Mouse (Mus musculus) MEL (cell line): ENCODE measurements around the gene AU041133. TPM values are rescaled to one million over a fixed set of nuclear protein-coding genes. Genes with fewer than 3 reads are reported as not detected.
"Not testable (repeated sequence)": the region's sequence is repeated elsewhere in the genome, so short reads cannot be mapped to it uniquely, and the experiment has no call there.

Source experiments
- DNase-seq: peaks from one replicate; pipeline ENCODE4 v3.0.0; 2011; ENCODE audit warnings: low read depth, low spot score
- H3K27ac ChIP-seq: 2 replicates; pipeline ENCODE4 v1.5.1; 2012; ENCODE audit warnings: low read depth, mild to moderate bottlenecking, control low read depth, low read length, moderate library complexity; ENCODE audit not compliant: control insufficient read depth
- H3K27me3 ChIP-seq, 2 experiments: fragments of 150-350 bp in 1 of 2; sonication (generic) in 1 of 2; 2 replicates each; pipeline ENCODE4 v1.6.1; 2012; ENCODE audit warnings: low read length in 2 of 2, mild to moderate bottlenecking in 2 of 2, improper control_type of control experiment in 1 of 2, moderate library complexity in 1 of 2; ENCODE audit not compliant: insufficient read depth in 2 of 2, control insufficient read depth in 1 of 2
- H3K36me3 ChIP-seq, 2 experiments: 2 replicates each; pipeline ENCODE4 v1.6.1; 2012 to 2014; ENCODE audit warnings: low read length in 2 of 2, improper control_type of control experiment in 1 of 2, inconsistent platforms in 1 of 2, mild to moderate bottlenecking in 1 of 2; ENCODE audit not compliant: insufficient read depth in 2 of 2, control insufficient read depth in 1 of 2
- H3K4me1 ChIP-seq, 2 experiments: fragments of 150-350 bp in 1 of 2; sonication (generic) in 1 of 2; 2 replicates each; pipeline ENCODE4 v1.6.1; 2012; ENCODE audit warnings: low read length in 2 of 2, improper control_type of control experiment in 1 of 2, mild to moderate bottlenecking in 1 of 2; ENCODE audit not compliant: insufficient read depth in 2 of 2, control insufficient read depth in 1 of 2
- H3K4me3 ChIP-seq, 2 experiments: fragments of 150-350 bp in 1 of 2; sonication (generic) in 1 of 2; 2 replicates each; pipeline ENCODE4 v1.5.1; 2012; ENCODE audit warnings: low read depth in 2 of 2, low read length in 2 of 2, mild to moderate bottlenecking in 2 of 2, moderate library complexity in 2 of 2, control low read depth in 1 of 2, improper control_type of control experiment in 1 of 2; ENCODE audit not compliant: control insufficient read depth in 1 of 2, insufficient read depth in 1 of 2
- H3K79me2 ChIP-seq: 2 replicates; pipeline ENCODE4 v1.6.1; 2012; ENCODE audit warnings: mild to moderate bottlenecking, low read length, moderate library complexity; ENCODE audit not compliant: control insufficient read depth, poor library complexity, insufficient read depth
- H3K9ac ChIP-seq: 2 replicates; pipeline ENCODE4 v1.6.1; 2012; ENCODE audit warnings: low read depth, mild to moderate bottlenecking, control low read depth, low read length, moderate library complexity; ENCODE audit not compliant: control insufficient read depth, poor library complexity, severe bottlenecking
- H3K9me3 ChIP-seq: fragments of 150-350 bp; sonication (generic); replicated peaks from 2 replicates; pipeline ENCODE4 v1.6.1; 2012; ENCODE audit warnings: mild to moderate bottlenecking, low read length, improper control_type of control experiment, moderate library complexity; ENCODE audit not compliant: insufficient read depth
- CHD1 ChIP-seq: IDR thresholded peaks from 2 replicates; pipeline ENCODE4 v1.6.1; 2012; ENCODE audit warnings: low read depth, mild to moderate bottlenecking, inconsistent platforms, low read length, improper control_type of control experiment
- GABPA ChIP-seq: IDR thresholded peaks from 2 replicates; pipeline ENCODE4 v1.6.1; 2012; ENCODE audit warnings: low read depth, mild to moderate bottlenecking, inconsistent platforms, low read length, improper control_type of control experiment, moderate library complexity
- HCFC1 ChIP-seq: IDR thresholded peaks from 2 replicates; pipeline ENCODE4 v1.6.1; 2012; ENCODE audit warnings: low read depth, mild to moderate bottlenecking, inconsistent platforms, low read length, improper control_type of control experiment, moderate library complexity
- MAFK ChIP-seq: IDR thresholded peaks from 2 replicates; pipeline ENCODE4 v1.6.1; 2011; ENCODE audit warnings: low read depth, mild to moderate bottlenecking, low read length, improper control_type of control experiment, borderline replicate concordance
- MYB ChIP-seq: IDR thresholded peaks from 2 replicates; pipeline ENCODE4 v1.6.1; 2011; ENCODE audit warnings: mild to moderate bottlenecking, low read depth, low read length, improper control_type of control experiment
- MYC ChIP-seq: IDR thresholded peaks from 2 replicates; pipeline ENCODE4 v1.6.1; 2011; ENCODE audit warnings: low read depth, mild to moderate bottlenecking, low read length, improper control_type of control experiment, moderate library complexity
- NELFE ChIP-seq: IDR thresholded peaks from 2 replicates; pipeline ENCODE4 v1.6.1; 2011; ENCODE audit warnings: low read depth, low read length, improper control_type of control experiment
- NRF1 ChIP-seq: IDR thresholded peaks from 2 replicates; pipeline ENCODE4 v1.6.1; 2014; ENCODE audit warnings: low read depth, mild to moderate bottlenecking, inconsistent platforms, low read length, improper control_type of control experiment, moderate library complexity; ENCODE audit not compliant: poor library complexity, insufficient read depth, severe bottlenecking
- POLR2A ChIP-seq, 2 experiments: IDR thresholded peaks; 2 replicates each; pipeline ENCODE4 v1.6.1; 2011 to 2012; ENCODE audit warnings: low read length in 2 of 2, mild to moderate bottlenecking in 2 of 2, control low read depth in 1 of 2, improper control_type of control experiment in 1 of 2, low read depth in 1 of 2, moderate library complexity in 1 of 2; ENCODE audit not compliant: control insufficient read depth in 1 of 2, insufficient read depth in 1 of 2, poor library complexity in 1 of 2
- RAD21 ChIP-seq: IDR thresholded peaks from 2 replicates; pipeline ENCODE4 v1.6.1; 2011; ENCODE audit warnings: mild to moderate bottlenecking, low read depth, low read length, improper control_type of control experiment
- RCOR1 ChIP-seq: IDR thresholded peaks from 2 replicates; pipeline ENCODE4 v1.6.1; 2012; ENCODE audit warnings: low read depth, mild to moderate bottlenecking, inconsistent platforms, low read length, improper control_type of control experiment
- TAL1 ChIP-seq: IDR thresholded peaks from 2 replicates; pipeline ENCODE4 v1.6.1; 2012; ENCODE audit warnings: mild to moderate bottlenecking, inconsistent platforms, low read length, moderate library complexity, mixed read lengths
- TBP ChIP-seq: IDR thresholded peaks from 2 replicates; pipeline ENCODE4 v1.8.0; 2011; ENCODE audit warnings: low read depth, low read length, improper control_type of control experiment
- USF2 ChIP-seq, 2 experiments: IDR thresholded peaks; 2 replicates each; pipeline ENCODE4 v1.6.1; 2011 to 2012; ENCODE audit warnings: improper control_type of control experiment in 2 of 2, low read length in 2 of 2, borderline replicate concordance in 1 of 2, inconsistent platforms in 1 of 2, low read depth in 1 of 2, mild to moderate bottlenecking in 1 of 2; ENCODE audit not compliant: insufficient read depth in 1 of 2
- ZKSCAN1 ChIP-seq: IDR thresholded peaks from 2 replicates; pipeline ENCODE4 v1.6.1; 2012; ENCODE audit warnings: low read depth, mild to moderate bottlenecking, inconsistent platforms, low read length, improper control_type of control experiment, moderate library complexity
- ZNF384 ChIP-seq: IDR thresholded peaks from 2 replicates; pipeline ENCODE4 v1.6.1; 2012; ENCODE audit warnings: low read depth, mild to moderate bottlenecking, inconsistent platforms, low read length, improper control_type of control experiment
- polyA plus RNA-seq, 2 experiments: library from polyadenylated mRNA; stranded (reverse) in 1 of 2; unstranded in 1 of 2; fragments of >175 nt in 1 of 2; fragments of >200 nt in 1 of 2; gene quantifications; 2 replicates each; pipeline versions ENCODE4 v1.2.1 to v1.2.4; 2012; ENCODE audit warnings: low replicate concordance in 2 of 2, low read depth in 1 of 2; ENCODE audit not compliant: insufficient read length in 2 of 2, insufficient read depth in 1 of 2, missing spikeins in 1 of 2
- total RNA-seq: library from RNA; depleted of rRNA; stranded (reverse); fragments of 300-350 nt; gene quantifications from 2 replicates; pipeline ENCODE4 v1.2.3, GENCODE M21; 2012

The AU041133 gene
- total and polyA plus RNA-seq, 3 experiments = 0.86 to 2.3 TPM; not detected in 1

DNA sequence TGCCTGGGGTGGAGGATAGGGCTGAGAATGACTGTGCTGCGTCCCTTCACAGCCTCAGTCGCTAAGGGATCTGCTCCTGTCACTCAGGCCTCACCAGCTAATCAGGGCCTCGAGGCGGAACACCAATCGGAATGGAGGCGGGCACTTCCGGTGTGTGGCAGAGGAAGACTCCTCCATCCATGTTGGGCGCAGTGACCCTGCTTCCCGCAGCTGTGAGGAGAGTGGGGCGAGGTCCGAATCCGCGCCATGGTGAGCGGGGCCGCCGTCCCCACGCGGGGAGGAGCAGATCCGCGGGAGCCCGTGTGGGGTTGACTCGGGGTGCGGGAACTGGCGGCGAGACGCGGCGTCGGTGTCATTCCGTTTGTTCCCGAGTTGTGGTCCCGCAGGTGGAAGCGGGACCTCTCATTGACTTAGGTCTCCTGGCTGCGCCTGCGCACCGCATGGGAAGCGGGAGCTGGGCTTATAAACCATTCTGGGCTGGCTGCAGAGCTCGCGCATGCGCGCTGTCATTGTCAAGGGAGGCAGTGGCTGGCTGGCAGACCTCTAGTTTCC, at the start of gene AU041133 (continued):
- TF ChIP-seq RCOR1 = no peak
- TF ChIP-seq MYB = no peak
- no peak for TF ChIP-seq ZNF384
- TF ChIP-seq, all 39 proteins: peak for 11

DNA sequence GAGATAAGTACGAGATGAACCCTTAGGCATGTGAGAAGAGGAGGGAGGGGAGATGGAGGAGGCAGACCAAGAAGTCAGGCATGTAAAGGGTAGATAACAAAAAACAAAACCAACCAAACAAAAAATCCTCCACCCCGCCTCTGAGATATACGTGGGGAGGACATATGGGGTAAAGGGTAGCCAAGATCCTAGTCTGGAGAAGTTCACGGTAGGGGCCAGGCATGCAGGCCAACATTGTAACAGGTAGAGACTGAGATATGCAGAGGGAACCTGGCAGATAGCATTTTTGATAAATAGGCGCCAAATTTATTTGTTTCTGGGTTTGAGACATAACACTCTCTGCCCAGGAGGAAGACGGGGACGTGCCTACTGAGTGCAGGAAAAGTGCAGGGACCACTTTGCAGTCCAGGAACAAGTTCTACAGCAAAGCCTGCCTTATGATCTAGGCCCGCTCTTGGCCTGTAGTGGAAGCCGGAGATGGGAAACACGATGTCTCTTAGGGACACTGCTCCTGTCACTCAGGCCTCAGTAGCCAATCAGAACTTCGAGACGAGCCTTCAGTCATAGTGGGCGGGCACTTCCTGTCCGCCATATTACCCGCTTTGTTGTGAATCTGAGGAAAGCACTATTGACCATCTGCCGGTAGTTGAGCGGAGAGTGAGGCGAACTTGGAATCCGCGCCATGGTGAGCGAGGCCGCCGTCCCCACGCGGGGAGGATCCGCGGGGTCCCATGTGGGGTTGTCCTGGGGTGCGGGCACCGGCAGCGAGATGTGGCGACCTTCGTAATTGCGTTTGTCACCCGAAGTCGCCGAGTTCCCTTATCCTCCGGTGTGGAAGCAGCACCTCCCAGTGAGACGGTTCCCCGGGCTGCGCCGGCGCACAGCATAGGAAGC, 44.8 kb upstream of the AU041133 start, which contains the start of gene BC024063:
TSS of gene BC024063 (plus strand) at position 626 of the 894 bp plus-strand sequence.
- not testable (repeated sequence) for H3K4me1 ChIP-seq, H3K9me3 ChIP-seq, H3K27me3 ChIP-seq, H3K79me2 ChIP-seq, H3K36me3 ChIP-seq
- DNase-seq = peak; percentile 90
- peak within 1 kb of the TSS; percentile 70 for H3K9ac ChIP-seq
- TF ChIP-seq HCFC1 (0 out of 2 replicates have a peak, but pooled peaks have one; percentile 36), POLR2A (IDR thresholded peaks at IDR 0.05; ENCODE audit: control insufficient read depth in 1 of 2, insufficient read depth in 1 of 2, low read depth in 1 of 2, low read length in 2 of 2, poor library complexity in 1 of 2) (peak; percentile 38 to 63; a peak in 2 of 4 replicates), MYC (0 out of 2 replicates have a peak, but pooled peaks have one; percentile 36), NELFE (peak; percentile 42; the same call in 1 of the 2 replicates), NRF1 (peak; percentile 72; the same call in 1 of the 2 replicates)
- H3K4me3 ChIP-seq = peak within 1 kb of the TSS; percentile 55 to 66
- peak within 1 kb of the TSS; percentile 78 for H3K27ac ChIP-seq

DNA sequence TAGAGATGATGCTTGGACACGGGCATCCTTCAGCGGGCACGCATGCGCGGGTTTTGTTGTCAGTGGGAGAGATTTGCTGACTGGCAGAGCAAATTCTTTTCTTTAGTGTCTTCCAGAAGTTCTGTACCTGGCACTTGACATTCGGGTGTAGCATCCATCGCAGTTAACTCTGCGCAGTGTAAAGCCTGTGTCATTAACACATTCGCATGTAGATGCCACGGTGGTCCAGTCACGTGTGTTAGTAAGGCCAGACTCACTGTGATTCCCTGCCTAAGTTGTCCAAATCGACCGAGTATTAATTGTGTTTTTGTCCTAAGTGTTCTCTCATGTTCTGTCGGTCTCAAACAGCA, 44.2 kb upstream of the AU041133 start:
- not testable (repeated sequence) for H3K9me3 ChIP-seq, H3K36me3 ChIP-seq, H3K79me2 ChIP-seq, H3K27me3 ChIP-seq, H3K27ac ChIP-seq, H3K4me1 ChIP-seq
- Histone ChIP-seq H3K9ac (peak overlapping the region; percentile 70; the same call in 1 of the 2 replicates), H3K4me3 (peak overlapping the region; percentile 40 to 66)
- DNase-seq = peak; percentile 16

DNA sequence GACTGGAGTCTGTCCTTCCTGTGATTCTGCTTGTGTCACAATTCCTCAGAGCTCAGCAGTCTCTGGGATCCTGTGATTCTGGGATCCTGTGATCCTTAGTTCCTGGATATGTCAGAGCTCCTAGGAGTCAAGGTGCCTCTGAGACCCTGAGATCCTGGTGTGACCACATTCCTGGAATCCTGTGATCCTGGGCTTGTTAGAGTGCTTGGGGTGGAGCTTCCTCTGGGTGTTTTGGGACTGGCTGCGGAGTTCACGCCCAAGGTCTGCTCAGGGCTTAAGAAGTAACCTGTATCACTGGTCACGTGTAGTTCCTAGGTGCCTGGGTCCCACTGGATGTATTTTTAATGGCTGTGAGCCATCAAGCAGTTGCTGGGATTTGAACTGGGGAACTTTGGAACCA, 10.6 kb upstream of the AU041133 start:
- TF ChIP-seq ZKSCAN1 (no peak), MAFK (no peak), MYC (no peak), CHD1 (no peak), USF2 (IDR thresholded peaks at IDR 0.05; ENCODE audit: borderline replicate concordance in 1 of 2, insufficient read depth in 1 of 2, low read depth in 1 of 2, low read length in 2 of 2) (no peak), NRF1 (no peak), TAL1 (no peak), RAD21 (no peak), GABPA (no peak), TBP (no peak), ZNF384 (no peak)

More for the DNA sequence above, 10.6 kb upstream of the AU041133 start:
- no peak overlapping the region for H3K27ac ChIP-seq
- DNase-seq = no peak
- H3K27me3 ChIP-seq = no peaks in the 10 kb centered on the region
- no peaks in the 10 kb centered on the region for H3K9me3 ChIP-seq
- no peaks in the 10 kb centered on the region for H3K36me3 ChIP-seq
- no peak overlapping the region for H3K9ac ChIP-seq
- no peaks in the 10 kb centered on the region for H3K79me2 ChIP-seq
- H3K4me1 ChIP-seq = no peaks in the 10 kb centered on the region
- H3K4me3 ChIP-seq = no peak overlapping the region
